Mouse (Mus musculus) E14TG2a.4 (cell line): ENCODE measurements around the gene Kctd17.

Experiments
- H3K27me3 ChIP-seq: 2 replicates; pipeline ENCODE4 v1.6.1; 2014; ENCODE audit warnings: low read length, control low read depth; ENCODE audit not compliant: insufficient read depth
- H3K36me3 ChIP-seq: 2 replicates; pipeline ENCODE4 v1.6.1; 2014; ENCODE audit warnings: low read length, control low read depth; ENCODE audit not compliant: insufficient read depth
- H3K4me1 ChIP-seq: replicated peaks from 2 replicates; pipeline ENCODE4 v1.6.1; 2014; ENCODE audit warnings: low read depth, low read length, control low read depth
- H3K4me3 ChIP-seq: replicated peaks from 2 replicates; pipeline ENCODE4 v1.5.1; 2014; ENCODE audit warnings: mild to moderate bottlenecking, low read length
- H3K9me3 ChIP-seq: 2 replicates; pipeline ENCODE4 v1.6.1; 2014; ENCODE audit warnings: low read length, control low read depth
- CTCF ChIP-seq: conservative IDR thresholded peaks from 2 replicates; pipeline ENCODE4 v1.5.1; 2014; ENCODE audit warnings: low read length
- NANOG ChIP-seq: IDR thresholded peaks from 2 replicates; pipeline ENCODE4 v1.6.1; 2014; ENCODE audit warnings: borderline replicate concordance, low read length, mixed read lengths
- POU5F1 ChIP-seq: IDR thresholded peaks from 2 replicates; pipeline ENCODE4 v1.6.1; 2014; ENCODE audit warnings: low read length, borderline replicate concordance

The Kctd17 gene

GRCm38 (mm10) chr15:78406293-78406934 lies 21.9 kb upstream of the Kctd17 start, which contains the start of gene Mpst:
Gene Mpst, plus strand, starts transcription at chr15:78406416.
- H3K4me3 ChIP-seq, result peak within 1 kb of the TSS; percentile 92
- no peak for TF ChIP-seq NANOG
- TF ChIP-seq POU5F1, result no peak
- no peak for TF ChIP-seq CTCF
- peaks cover 85% of the 10 kb centered on the region for H3K4me1 ChIP-seq
- H3K36me3 ChIP-seq, result peaks cover 15% of the 10 kb centered on the region
- H3K9me3 ChIP-seq, result no peaks in the 10 kb centered on the region
- peaks cover 25% of the 10 kb centered on the region for H3K27me3 ChIP-seq

- Histone ChIP-seq H3K36me3 (peaks cover 33% of the 10 kb centered on the region), H3K9me3 (no peaks in the 10 kb centered on the region), H3K4me3 (peak overlapping the region; percentile 77), H3K4me1 (peaks cover 58% of the 10 kb centered on the region), H3K27me3 (peaks cover 38% of the 10 kb centered on the region)
- no peak for TF ChIP-seq POU5F1
- no peak for TF ChIP-seq NANOG
- TF ChIP-seq CTCF, result no peak
These were observed 18.8 kb upstream of the Kctd17 start for GRCm38 (mm10) chr15:78409570-78410052.

GRCm38 (mm10) chr15:78413083-78413718 lies 15.2 kb upstream of the Kctd17 start:
- Histone ChIP-seq H3K27me3 (peaks cover 38% of the 10 kb centered on the region), H3K4me3 (no peak overlapping the region), H3K36me3 (peaks cover 33% of the 10 kb centered on the region), H3K9me3 (no peaks in the 10 kb centered on the region), H3K4me1 (peaks cover 40% of the 10 kb centered on the region)
- TF ChIP-seq POU5F1 (no peak), NANOG (no peak), CTCF (no peak)

GRCm38 (mm10) chr15:78413719-78414117 lies 14.6 kb upstream of the Kctd17 start:
- TF ChIP-seq NANOG, result no peak
- no peak for TF ChIP-seq POU5F1
- no peak for TF ChIP-seq CTCF
- no peak overlapping the region for H3K4me3 ChIP-seq
- peaks cover 35% of the 10 kb centered on the region for H3K4me1 ChIP-seq
- H3K9me3 ChIP-seq, result no peaks in the 10 kb centered on the region
- peaks cover 38% of the 10 kb centered on the region for H3K27me3 ChIP-seq
- peaks cover 33% of the 10 kb centered on the region for H3K36me3 ChIP-seq

- peaks cover 31% of the 10 kb centered on the region for H3K4me1 ChIP-seq
- H3K9me3 ChIP-seq, result no peaks in the 10 kb centered on the region
- TF ChIP-seq CTCF (no peak), NANOG (no peak), POU5F1 (no peak)
- H3K27me3 ChIP-seq, result peaks cover 36% of the 10 kb centered on the region
- H3K4me3 ChIP-seq, result no peak overlapping the region
- peaks cover 33% of the 10 kb centered on the region for H3K36me3 ChIP-seq
These were observed 14.2 kb upstream of the Kctd17 start for GRCm38 (mm10) chr15:78414157-78414556.

GRCm38 (mm10) chr15:78416937-78417336 lies 11.4 kb upstream of the Kctd17 start:
- Histone ChIP-seq H3K4me1 (peaks cover 18% of the 10 kb centered on the region), H3K27me3 (peaks cover 19% of the 10 kb centered on the region), H3K36me3 (peaks cover 18% of the 10 kb centered on the region), H3K4me3 (no peak overlapping the region), H3K9me3 (no peaks in the 10 kb centered on the region)
- TF ChIP-seq POU5F1, result no peak
- no peak for TF ChIP-seq NANOG
- TF ChIP-seq CTCF, result no peak

- no peaks in the 10 kb centered on the region for H3K9me3 ChIP-seq
- no peaks in the 10 kb centered on the region for H3K36me3 ChIP-seq
- TF ChIP-seq CTCF, result no peak
- TF ChIP-seq POU5F1, result no peak
- no peak for TF ChIP-seq NANOG
- peaks cover 37% of the 10 kb centered on the region for H3K4me1 ChIP-seq
- H3K4me3 ChIP-seq, result no peak overlapping the region
- H3K27me3 ChIP-seq, result peaks cover 11% of the 10 kb centered on the region
These were observed 8.0 kb upstream of the Kctd17 start for GRCm38 (mm10) chr15:78420395-78420794.

- Histone ChIP-seq H3K4me3 (0 out of 2 replicates have a peak overlapping the region, but pooled peaks have one; percentile 11), H3K36me3 (no peaks in the 10 kb centered on the region), H3K9me3 (no peaks in the 10 kb centered on the region), H3K4me1 (peaks cover 32% of the 10 kb centered on the region), H3K27me3 (peaks cover 20% of the 10 kb centered on the region)
- peak; percentile 90 for TF ChIP-seq CTCF
- TF ChIP-seq NANOG, result no peak
These were observed 6.1 kb upstream of the Kctd17 start for GRCm38 (mm10) chr15:78422046-78422956.
